Mouse (Mus musculus) bone marrow macrophage, adult 2 months (primary cell): ENCODE measurements around the gene Alkbh3.

Experiments
- CTCF ChIP-seq: IDR thresholded peaks from 2 replicates; pipeline ENCODE4 v1.5.1; 2012; ENCODE audit warnings: low read depth, mild to moderate bottlenecking, low read length, moderate library complexity
- POLR2A ChIP-seq: IDR thresholded peaks from 2 replicates; pipeline ENCODE4 v1.6.1; 2012; ENCODE audit warnings: mild to moderate bottlenecking, low read depth, low read length, borderline replicate concordance

DNA sequence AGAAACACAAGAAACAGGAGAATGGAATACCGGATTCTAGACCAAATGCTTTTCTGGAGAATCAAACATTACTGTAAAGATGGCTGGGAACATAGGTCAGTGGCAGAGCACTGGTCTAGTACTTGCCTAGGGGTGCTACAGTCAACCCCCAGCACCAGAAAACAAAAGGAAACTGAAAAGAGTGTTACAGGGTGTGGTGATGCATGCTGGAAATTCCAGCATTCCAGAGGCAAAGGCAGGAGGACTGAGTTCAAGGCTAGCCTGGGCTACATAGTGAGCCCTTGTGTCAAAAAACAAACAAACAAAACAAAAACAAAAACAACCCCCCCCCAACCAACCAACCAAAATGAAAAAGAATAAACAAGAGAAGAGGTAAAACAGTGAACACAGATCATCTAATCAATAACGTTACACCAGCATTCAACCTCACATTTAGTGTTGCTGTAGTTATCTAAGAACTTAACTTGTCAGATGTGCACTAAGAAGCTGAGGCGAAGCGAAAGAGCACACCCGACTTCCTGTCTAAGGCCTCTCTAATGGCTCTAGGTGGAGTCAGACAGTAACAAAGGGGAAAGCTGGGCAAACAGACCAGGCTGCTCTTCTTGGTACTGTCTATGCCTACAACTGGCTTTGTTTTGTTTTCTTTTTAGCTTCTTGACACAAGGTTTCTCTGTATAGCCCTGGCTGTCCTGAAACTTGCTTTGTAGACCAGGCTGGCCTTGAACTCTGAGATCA lies 30.0 kb upstream of the Alkbh3 start:
- TF ChIP-seq POLR2A (no peak), CTCF (no peak)
